Mouse (Mus musculus): Measurements from ENCODE around the gene Patz1. TPM values are rescaled to one million over a fixed set of nuclear protein-coding genes. Genes with fewer than 3 reads are reported as not detected.

Patz1 gene
- polyA plus RNA-seq, 1 experiment from 2014 or later, result 106 TPM

DNA sequence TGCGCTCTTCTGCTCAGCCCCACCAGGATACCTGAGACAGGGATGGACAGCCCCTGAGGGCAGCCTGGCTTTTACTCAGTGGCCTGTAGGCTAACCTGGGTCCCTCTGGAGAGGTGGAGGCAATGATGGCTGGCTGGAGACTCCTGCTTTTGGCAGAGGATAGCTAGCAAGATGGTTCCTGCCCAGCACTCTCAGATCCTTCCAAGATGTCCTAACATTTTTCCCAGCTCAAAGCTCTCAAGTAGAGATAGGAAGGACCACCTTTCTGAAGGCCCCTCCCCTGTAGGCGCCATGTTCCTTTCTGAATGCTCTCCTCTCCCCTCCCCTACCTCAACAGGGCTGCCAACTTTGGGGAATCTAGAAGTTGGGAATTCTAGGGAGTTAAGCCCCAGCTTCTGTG, 6.0 kb downstream of the Patz1 start:
- no peak for ATAC-seq
- Histone ChIP-seq H3K4me3 (replicated peaks) (peak overlapping the region; percentile 89), H3K36me3 (peaks cover 62% of the 10 kb centered on the region), H3K27ac (peak overlapping the region; percentile 100), H3K9me3 (no peaks in the 10 kb centered on the region), H3K4me2 (replicated peaks) (peak overlapping the region; percentile 89), H3K9ac (replicated peaks) (peak overlapping the region; percentile 97), H3K27me3 (no peaks in the 10 kb centered on the region), H3K4me1 (replicated peaks) (peaks cover 52% of the 10 kb centered on the region)
- whole genome bisulfite sequencing, result 92% methylated on average over 2 of the region's 2 CpGs

DNA sequence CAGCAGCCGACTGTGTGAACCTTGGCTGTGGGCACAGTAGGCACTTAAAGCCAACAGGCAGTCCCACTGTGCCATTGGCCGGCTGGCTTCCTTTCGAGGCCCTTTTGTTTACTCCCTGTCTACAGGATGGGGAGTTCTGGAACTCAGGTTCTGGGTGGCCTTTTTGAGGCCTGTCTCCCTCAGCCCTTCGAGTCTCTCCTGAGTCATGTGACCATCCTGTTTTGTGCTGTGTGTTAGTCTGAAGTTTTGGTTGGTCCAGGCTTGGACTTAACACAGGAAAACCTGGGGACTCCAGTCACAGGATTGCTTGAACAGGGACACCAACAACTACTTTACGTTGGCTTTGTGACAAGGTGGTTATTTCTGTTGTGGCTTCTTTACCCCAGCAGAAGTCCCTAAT, 7.4 kb downstream of the Patz1 start:
- 73% methylated on average over 5 of the region's 5 CpGs for WGBS
- Histone ChIP-seq H3K36me3 (peaks cover 76% of the 10 kb centered on the region), H3K4me3 (replicated peaks) (peak overlapping the region; percentile 89), H3K9me3 (no peaks in the 10 kb centered on the region), H3K27ac (no peak overlapping the region), H3K4me2 (replicated peaks) (peak overlapping the region; percentile 89), H3K4me1 (replicated peaks) (peaks cover 52% of the 10 kb centered on the region), H3K9ac (replicated peaks) (peak overlapping the region; percentile 39; the same call in 1 of the 2 replicates), H3K27me3 (no peaks in the 10 kb centered on the region)
- no peak for ATAC-seq

DNA sequence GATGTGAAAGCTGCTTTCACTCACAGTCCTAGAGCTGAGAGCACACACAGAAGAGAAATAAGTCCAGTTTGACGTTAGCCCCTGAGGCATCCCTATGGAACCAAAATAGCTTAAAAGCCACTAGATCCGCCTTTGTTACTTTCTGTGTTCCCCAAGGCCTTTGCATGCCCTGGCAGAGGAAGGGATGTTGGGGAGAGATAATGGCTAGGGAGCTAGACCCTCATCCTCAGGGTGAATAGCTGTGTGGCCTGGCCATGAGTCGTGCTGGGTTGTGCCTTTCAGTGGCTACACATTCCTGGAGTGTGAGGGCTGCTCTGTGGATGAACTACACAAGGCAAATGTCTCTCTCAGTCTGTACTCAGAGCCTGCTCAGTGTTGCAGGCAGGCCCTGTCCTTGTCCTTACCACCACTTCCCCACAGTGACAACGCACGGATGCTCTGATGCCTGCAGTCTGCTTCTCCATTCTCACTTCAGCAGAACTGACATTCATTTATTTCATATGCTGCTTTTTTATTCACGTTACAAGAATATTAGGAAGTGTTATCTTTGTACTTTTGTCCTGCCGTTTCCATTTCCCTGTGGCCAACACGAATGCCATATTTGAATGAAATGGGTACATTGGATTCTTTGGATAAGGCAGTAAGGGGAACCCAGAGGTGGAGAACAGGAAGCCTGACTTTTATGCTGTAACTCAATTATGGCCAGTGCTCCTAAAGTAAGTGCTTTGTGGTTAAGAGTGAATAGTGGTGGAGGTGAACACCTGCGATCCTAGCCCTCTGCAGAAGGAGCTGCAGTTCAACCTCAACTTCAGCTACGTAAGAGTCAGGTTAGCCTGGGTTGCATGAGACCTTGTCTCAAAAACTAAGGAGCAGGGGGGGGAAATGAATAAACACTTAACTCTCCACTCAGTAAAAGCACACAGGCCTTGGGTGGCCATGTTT, 9.5 kb downstream of the Patz1 start:
- Histone ChIP-seq H3K27me3 (no peaks in the 10 kb centered on the region), H3K4me2 (replicated peaks) (no peak overlapping the region), H3K9ac (replicated peaks) (no peak overlapping the region), H3K27ac (no peak overlapping the region), H3K36me3 (peaks cover 97% of the 10 kb centered on the region), H3K4me3 (replicated peaks) (no peak overlapping the region), H3K4me1 (replicated peaks) (peaks cover 49% of the 10 kb centered on the region), H3K9me3 (no peaks in the 10 kb centered on the region)
- ATAC-seq, result no peak
- 87% methylated on average over 10 of the region's 10 CpGs for WGBS

DNA sequence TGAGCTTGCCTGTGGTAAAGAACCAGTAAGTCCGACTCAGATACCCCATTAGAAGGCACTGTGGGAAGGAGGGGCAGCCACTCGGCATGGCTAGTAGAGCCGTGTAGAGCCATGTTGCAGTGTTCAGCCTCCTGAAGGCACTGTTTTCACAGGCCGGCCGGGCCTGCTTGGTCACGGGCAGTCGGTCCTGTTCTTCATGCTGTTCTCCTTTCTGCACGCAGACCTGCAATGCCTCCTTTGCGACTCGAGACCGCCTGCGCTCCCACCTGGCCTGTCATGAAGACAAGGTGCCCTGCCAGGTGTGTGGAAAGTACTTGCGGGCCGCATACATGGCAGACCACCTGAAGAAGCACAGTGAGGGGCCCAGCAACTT, 10.1 kb downstream of the Patz1 start:
- 92% methylated on average over 14 of the region's 14 CpGs for WGBS
- Histone ChIP-seq H3K4me2 (replicated peaks) (no peak overlapping the region), H3K4me1 (replicated peaks) (peaks cover 42% of the 10 kb centered on the region), H3K9me3 (no peaks in the 10 kb centered on the region), H3K27me3 (no peaks in the 10 kb centered on the region), H3K9ac (replicated peaks) (no peak overlapping the region), H3K27ac (no peak overlapping the region), H3K36me3 (peaks cover 99% of the 10 kb centered on the region), H3K4me3 (replicated peaks) (no peak overlapping the region)
- ATAC-seq, result no peak

DNA sequence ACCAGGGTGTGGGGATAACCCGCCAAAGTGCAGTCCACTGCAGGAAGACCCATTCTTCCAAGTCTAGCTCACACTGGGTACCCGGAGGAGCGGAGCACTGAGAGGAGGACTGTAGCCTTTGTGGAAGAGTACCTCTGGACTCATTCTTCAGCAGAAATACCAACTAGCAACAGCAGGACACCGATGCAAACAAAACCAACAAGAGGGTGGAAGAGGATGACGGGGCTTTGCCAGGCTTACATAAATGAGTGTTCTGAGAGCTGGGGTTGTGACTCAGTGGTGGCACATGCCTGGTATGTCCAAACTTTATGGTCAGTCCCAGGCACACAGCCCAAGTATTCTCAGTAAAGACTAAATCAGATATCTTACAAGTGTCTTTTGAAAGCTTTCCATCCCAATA, 12.4 kb downstream of the Patz1 start:
- Histone ChIP-seq H3K27me3 (no peaks in the 10 kb centered on the region), H3K4me2 (replicated peaks) (no peak overlapping the region), H3K4me3 (replicated peaks) (no peak overlapping the region), H3K9ac (replicated peaks) (no peak overlapping the region), H3K9me3 (no peaks in the 10 kb centered on the region), H3K4me1 (replicated peaks) (peaks cover 20% of the 10 kb centered on the region), H3K36me3 (peaks cover 98% of the 10 kb centered on the region), H3K27ac (no peak overlapping the region)
- 95% methylated on average over 5 of the region's 5 CpGs for WGBS
- ATAC-seq, result no peak

DNA sequence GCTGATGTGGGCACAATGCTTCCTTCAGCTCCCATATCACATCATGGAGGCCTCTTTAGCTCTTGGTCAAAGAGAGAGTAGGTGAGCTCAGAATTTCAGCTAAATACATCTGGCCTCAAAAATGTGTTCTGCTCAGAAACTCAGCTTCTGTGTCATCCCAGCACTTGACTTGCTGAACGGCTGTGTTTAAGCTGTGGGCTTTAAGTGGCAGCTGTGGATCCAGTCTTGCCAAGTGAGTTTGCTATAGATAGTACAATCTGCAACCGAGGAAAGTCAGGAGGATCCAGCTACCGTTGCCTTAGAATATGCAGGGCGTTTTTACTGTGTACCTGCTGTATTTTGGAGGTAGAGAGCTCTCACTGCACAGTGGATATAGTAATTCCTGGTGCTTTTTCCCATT, 13.7 kb downstream of the Patz1 start:
- H3K36me3 ChIP-seq, result peaks cover 98% of the 10 kb centered on the region
- 94% methylated on average over 4 of the region's 4 CpGs for WGBS
- H3K27me3 ChIP-seq, result no peaks in the 10 kb centered on the region
- H3K4me1 ChIP-seq (replicated peaks), result peaks cover 7% of the 10 kb centered on the region
- H3K27ac ChIP-seq, result no peak overlapping the region
- H3K9ac ChIP-seq (replicated peaks), result no peak overlapping the region
- no peak overlapping the region for H3K4me2 ChIP-seq (replicated peaks)
- no peak for ATAC-seq
- H3K4me3 ChIP-seq (replicated peaks), result no peak overlapping the region
- no peaks in the 10 kb centered on the region for H3K9me3 ChIP-seq

DNA sequence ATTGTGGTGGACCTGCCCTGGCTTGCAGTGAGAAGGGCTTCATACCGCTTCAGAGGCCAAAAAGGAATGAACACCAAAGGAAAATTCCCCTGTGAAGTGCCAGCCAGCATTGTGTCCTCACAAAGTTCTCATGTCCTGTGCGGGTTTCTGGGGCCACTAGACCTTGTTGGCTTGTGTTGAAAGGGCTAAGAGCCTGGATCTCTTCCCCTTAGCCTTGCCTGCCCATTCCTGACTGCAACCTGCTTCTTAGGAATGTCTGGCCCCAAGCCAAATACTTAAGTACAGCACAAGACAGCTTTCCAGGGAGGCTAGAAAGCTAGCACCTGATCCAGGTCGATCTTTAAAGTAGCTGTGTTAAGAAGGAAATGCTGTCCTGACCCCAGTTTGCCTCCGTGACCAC, 14.1 kb downstream of the Patz1 start:
- 88% methylated on average over 4 of the region's 4 CpGs for WGBS
- no peak overlapping the region for H3K27ac ChIP-seq
- H3K36me3 ChIP-seq, result peaks cover 98% of the 10 kb centered on the region
- H3K4me1 ChIP-seq (replicated peaks), result peaks cover 3% of the 10 kb centered on the region; the same call in 1 of the 2 replicates
- no peak overlapping the region for H3K4me2 ChIP-seq (replicated peaks)
- ATAC-seq, result no peak
- H3K9me3 ChIP-seq, result no peaks in the 10 kb centered on the region
- no peak overlapping the region for H3K9ac ChIP-seq (replicated peaks)
- no peak overlapping the region for H3K4me3 ChIP-seq (replicated peaks)
- no peaks in the 10 kb centered on the region for H3K27me3 ChIP-seq

DNA sequence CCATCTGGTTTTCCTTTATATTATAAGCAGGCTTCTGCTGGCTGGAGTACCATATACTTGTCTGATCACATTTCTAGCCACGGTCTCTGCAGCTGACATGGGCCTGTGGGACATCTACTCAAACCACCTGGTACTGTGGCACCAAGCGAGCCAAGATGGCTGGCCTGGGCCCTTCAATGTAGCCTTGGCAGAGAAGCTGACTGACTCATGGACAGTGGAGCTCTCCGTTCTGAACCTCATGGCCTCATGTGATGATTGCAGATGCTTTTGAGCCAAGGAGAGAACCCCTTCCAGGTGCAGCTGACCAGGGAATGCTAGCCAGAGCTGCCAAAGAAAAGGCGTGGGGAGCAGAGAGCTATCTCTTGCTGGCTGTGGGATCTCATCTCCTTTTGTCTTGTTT, 17.1 kb downstream of the Patz1 start:
- WGBS, result 98% methylated on average over 4 of the region's 4 CpGs
- peaks cover 98% of the 10 kb centered on the region for H3K36me3 ChIP-seq
- H3K4me2 ChIP-seq (replicated peaks), result no peak overlapping the region
- H3K4me3 ChIP-seq (replicated peaks), result no peak overlapping the region
- ATAC-seq, result no peak
- H3K4me1 ChIP-seq (replicated peaks), result no peaks in the 10 kb centered on the region
- no peaks in the 10 kb centered on the region for H3K27me3 ChIP-seq
- H3K9me3 ChIP-seq, result no peaks in the 10 kb centered on the region
- no peak overlapping the region for H3K27ac ChIP-seq
- H3K9ac ChIP-seq (replicated peaks), result no peak overlapping the region

DNA sequence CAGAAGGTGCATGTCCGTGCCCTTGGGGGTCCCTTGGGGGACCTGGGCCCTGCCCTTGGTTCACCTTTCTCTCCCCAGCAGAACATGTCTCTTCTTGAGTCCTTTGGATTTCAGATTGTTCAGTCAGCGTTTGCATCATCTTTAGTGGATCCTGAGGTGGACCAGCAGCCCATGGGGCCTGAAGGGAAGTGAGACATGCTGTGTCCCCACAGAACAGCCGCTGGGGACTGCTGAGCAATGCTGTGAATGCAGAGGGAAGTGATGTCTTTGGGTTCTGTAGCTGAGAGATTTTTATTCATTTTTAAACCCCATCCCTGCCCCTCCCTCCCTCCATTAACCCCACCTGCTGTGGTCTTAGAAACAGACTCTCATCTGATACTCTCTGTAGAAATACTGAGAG, 19.2 kb downstream of the Patz1 start:
- H3K4me1 ChIP-seq (replicated peaks), result no peaks in the 10 kb centered on the region
- H3K27me3 ChIP-seq, result no peaks in the 10 kb centered on the region
- no peak overlapping the region for H3K4me3 ChIP-seq (replicated peaks)
- no peak overlapping the region for H3K4me2 ChIP-seq (replicated peaks)
- H3K27ac ChIP-seq, result no peak overlapping the region
- H3K9ac ChIP-seq (replicated peaks), result no peak overlapping the region
- ATAC-seq, result no peak
- WGBS, result 96% methylated on average over 3 of the region's 3 CpGs
- no peaks in the 10 kb centered on the region for H3K9me3 ChIP-seq
- peaks cover 96% of the 10 kb centered on the region for H3K36me3 ChIP-seq

DNA sequence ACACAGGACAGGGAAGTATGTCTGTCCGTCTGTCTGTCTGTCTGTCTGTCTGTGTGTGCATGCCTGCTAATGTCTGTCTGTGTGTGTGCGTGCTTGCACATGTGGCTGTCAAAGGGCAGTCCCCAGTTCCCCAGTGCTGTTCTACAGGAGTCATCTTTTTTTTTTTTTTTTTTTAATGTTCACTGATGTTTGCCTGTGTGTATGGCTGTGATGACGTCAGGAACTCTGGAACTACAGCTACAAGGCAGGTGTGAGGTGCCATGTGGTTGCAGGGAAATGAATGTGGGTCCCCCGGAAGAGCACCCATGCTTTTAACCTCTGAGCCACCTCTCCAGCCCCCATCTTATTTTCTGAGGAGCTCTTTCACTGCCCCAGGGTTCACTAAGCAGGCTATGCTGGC, 21.2 kb downstream of the Patz1 start:
- Histone ChIP-seq H3K9ac (replicated peaks) (no peak overlapping the region), H3K4me3 (replicated peaks) (no peak overlapping the region), H3K27ac (no peak overlapping the region), H3K4me1 (replicated peaks) (no peaks in the 10 kb centered on the region), H3K9me3 (no peaks in the 10 kb centered on the region), H3K27me3 (no peaks in the 10 kb centered on the region), H3K36me3 (peaks cover 84% of the 10 kb centered on the region), H3K4me2 (replicated peaks) (no peak overlapping the region)
- no peak for ATAC-seq
- 91% methylated on average over 4 of the region's 4 CpGs for WGBS

DNA sequence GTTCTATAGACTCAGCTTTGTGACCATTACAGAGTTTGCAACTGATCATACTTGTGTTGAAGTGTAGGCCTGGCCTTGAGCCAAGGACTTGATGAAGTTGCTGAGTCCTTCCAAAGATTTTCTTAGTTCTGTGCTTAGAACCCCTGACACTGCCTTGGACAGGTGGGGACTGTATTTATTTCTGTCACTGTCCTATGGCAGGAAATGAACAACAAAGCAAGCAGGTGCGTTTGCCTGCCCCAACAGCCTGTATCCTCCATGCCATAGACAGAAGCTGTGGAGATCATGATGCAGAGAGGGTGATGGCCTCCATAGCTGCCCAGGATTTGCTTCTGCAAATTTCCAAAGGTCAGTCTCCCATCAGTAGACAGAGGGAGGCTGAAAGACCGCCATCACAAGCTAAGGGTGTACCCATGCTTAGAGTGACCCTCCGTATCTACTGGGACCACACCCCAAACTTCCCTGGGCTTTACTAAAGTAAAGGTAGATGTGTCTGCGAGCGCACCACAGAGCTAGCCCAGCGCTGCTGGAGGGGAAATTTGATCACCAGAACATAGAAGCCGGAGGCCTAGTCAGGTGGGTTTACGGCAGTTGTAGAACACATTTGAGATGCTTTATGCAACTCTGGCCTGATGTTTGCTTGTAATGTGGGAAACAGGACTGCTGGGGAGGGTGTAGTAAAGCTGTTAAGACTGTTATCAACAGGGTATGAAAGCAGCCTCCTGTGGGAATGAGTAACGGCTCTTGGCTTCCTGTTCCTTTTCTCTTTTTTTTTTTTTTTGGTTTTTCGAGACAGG, 22.3 kb downstream of the Patz1 start:
- Histone ChIP-seq H3K4me3 (replicated peaks) (no peak overlapping the region), H3K4me1 (replicated peaks) (no peaks in the 10 kb centered on the region), H3K4me2 (replicated peaks) (no peak overlapping the region), H3K9me3 (no peaks in the 10 kb centered on the region), H3K27ac (no peak overlapping the region), H3K36me3 (peaks cover 73% of the 10 kb centered on the region), H3K9ac (replicated peaks) (no peak overlapping the region), H3K27me3 (no peaks in the 10 kb centered on the region)
- WGBS, result 94% methylated on average over 10 of the region's 10 CpGs
- no peak for ATAC-seq

DNA sequence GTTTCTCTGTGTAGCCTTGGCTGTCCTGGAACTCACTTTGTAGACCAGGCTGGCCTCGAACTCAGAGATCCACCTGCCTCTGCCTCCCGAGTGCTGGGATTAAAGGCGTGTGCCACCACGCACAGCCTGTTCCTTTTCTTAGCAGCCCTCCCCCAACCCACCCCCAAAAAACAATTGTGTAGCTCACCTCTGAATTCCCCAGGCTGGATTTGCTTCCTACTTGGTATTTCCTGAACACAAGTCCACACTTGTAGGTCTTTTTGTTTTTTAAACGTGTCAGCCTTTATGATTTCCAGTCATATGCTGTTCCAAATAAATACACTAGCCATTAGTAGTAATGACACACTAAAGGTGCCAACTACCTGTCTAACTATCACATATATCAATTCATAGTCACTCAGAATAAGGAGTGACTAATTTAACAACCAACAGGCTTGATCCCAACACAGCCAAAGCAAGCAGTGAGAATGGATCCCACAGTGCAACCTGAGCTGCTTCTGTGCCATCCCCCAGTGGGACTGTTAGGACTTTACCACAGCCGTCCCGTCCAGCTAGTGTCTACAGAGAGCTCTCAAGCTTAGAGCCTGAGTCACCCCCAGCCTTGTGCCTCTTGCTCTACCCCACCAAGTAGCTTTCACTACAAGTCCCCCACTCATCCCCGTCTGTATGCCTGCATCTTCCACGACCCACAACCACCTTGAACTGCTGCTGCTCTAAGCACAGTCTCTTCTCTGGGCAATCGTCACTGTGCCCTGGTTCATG, 23.1 kb downstream of the Patz1 start:
- H3K9ac ChIP-seq (replicated peaks), result no peak overlapping the region; the same call in 1 of the 2 replicates
- ATAC-seq, result no peak
- no peak overlapping the region for H3K27ac ChIP-seq
- no peaks in the 10 kb centered on the region for H3K4me1 ChIP-seq (replicated peaks)
- H3K4me3 ChIP-seq (replicated peaks), result no peak overlapping the region
- H3K4me2 ChIP-seq (replicated peaks), result no peak overlapping the region
- WGBS, result 89% methylated on average over 10 of the region's 10 CpGs
- H3K9me3 ChIP-seq, result no peaks in the 10 kb centered on the region
- H3K36me3 ChIP-seq, result peaks cover 65% of the 10 kb centered on the region
- H3K27me3 ChIP-seq, result no peaks in the 10 kb centered on the region
